ENCODE assay signal across 7 mouse cellular contexts in genomic region chr19:7481541-7482265, GRCm38 (mm10). TPM values are rescaled to one million over a fixed set of nuclear protein-coding genes. Genes with fewer than 3 reads are reported as not detected.
A peak's percentile ranks its signal among the peaks of the same experiment; 100 is the strongest.
DNase-seq lines count a peak whose midpoint lies in the region; TF ChIP-seq lines count a peak whose summit lies in the region.

No protein-coding gene starts in this region.

- H3K79me2 ChIP-seq in macrophage (ENCODE audit: inconsistent target), result peaks cover 60% of the 10 kb centered on the region

- no peak for TF ChIP-seq CTCF in E14TG2a.4 (conservative IDR thresholded peaks at IDR 0.05; ENCODE audit: low read length)

- intact Hi-C loops in heart, postnatal 14 days (cut with DNase I), result loop anchor here (5.0 kb wide), 1 partner anchor 39 kb away; no protein-coding TSS in a partner anchor

- H3K36me3 ChIP-seq in E14TG2a.4 (ENCODE audit: insufficient read depth, low read length) (peaks cover 26% of the 10 kb centered on the region), macrophage (ENCODE audit: inconsistent target) (no peaks in the 10 kb centered on the region)
- H3K36me3 ChIP-seq in embryonic facial prominence, embryonic 10.5 days (replicated peaks), result peaks cover 12% of the 10 kb centered on the region

- peak overlapping the region; percentile 95 for H3K27ac ChIP-seq in embryonic facial prominence, embryonic 10.5 days (replicated peaks)
- peak overlapping the region; percentile 82 for H3K27ac ChIP-seq in macrophage

- H3K9me3 ChIP-seq in E14TG2a.4 (ENCODE audit: low read length), result no peaks in the 10 kb centered on the region
- H3K9me3 ChIP-seq in embryonic facial prominence, embryonic 10.5 days, result no peaks in the 10 kb centered on the region

- peak; percentile 68 for DNase-seq in ZHBTc4 (ENCODE audit: low read depth, low spot score)
- DNase-seq in embryonic facial prominence, embryonic 10.5 days (ENCODE audit: low spot score), result peak; percentile 56
- peak; percentile 18 to 27 for DNase-seq in heart, postnatal 14 days
- DNase-seq in layer of hippocampus, postnatal 25 days (ENCODE audit: extremely low spot score in 1 of 2, low spot score in 1 of 2), result peak; percentile 35 to 39
- DNase-seq in spleen, postnatal 10 days (ENCODE audit: low spot score in 2 of 2), result peak; percentile 28 to 49

- no peaks in the 10 kb centered on the region for H3K27me3 ChIP-seq in E14TG2a.4 (ENCODE audit: insufficient read depth, low read length)
- no peaks in the 10 kb centered on the region for H3K27me3 ChIP-seq in embryonic facial prominence, embryonic 10.5 days (replicated peaks; ENCODE audit: low read depth, poor library complexity, severe bottlenecking)

- WGBS in embryonic facial prominence, embryonic 10.5 days, result 8% methylated on average over 12 of the region's 12 CpGs
- WGBS in macrophage (ENCODE audit: missing documents), result 8% methylated on average over 12 of the region's 12 CpGs

- H3K4me3 ChIP-seq in E14TG2a.4 (replicated peaks; ENCODE audit: low read length) (peak overlapping the region; percentile 100), macrophage (ENCODE audit: inconsistent target) (peak overlapping the region; percentile 95)
- H3K4me3 ChIP-seq in embryonic facial prominence, embryonic 10.5 days, result peak overlapping the region; percentile 73

- peaks cover 31% of the 10 kb centered on the region for H3K4me1 ChIP-seq in E14TG2a.4 (replicated peaks; ENCODE audit: low read depth, low read length)
- peaks cover 22% of the 10 kb centered on the region for H3K4me1 ChIP-seq in embryonic facial prominence, embryonic 10.5 days

RNA-seq across cellular contexts. Expression of gene Rtn3, which starts 1.4 kb away (rescaled TPM):
- 145 and 153 TPM in 2 replicates for polyA plus RNA-seq in embryonic facial prominence, embryonic 10.5 days (2016; fragmentation: Nextera tagmentation; extraction: Ambion mirVana)
- total RNA-seq in heart, postnatal 14 days (2021), result 10 to 100 TPM; 79.2 to 87.9 TPM
- 100 to 1,000 TPM; 798 to 841 TPM for total RNA-seq in layer of hippocampus, postnatal 25 days (2021)
- 10 to 100 TPM; 26.5 to 72.4 (median 53.8) TPM for total RNA-seq in macrophage (2018; cell fraction: chromatin; rRNA removed)
- 100 to 1,000 TPM; 215 to 283 (median 257) TPM for total RNA-seq in macrophage (2018; cell fraction: cytosol; rRNA removed)
- 100 to 1,000 TPM in 24 of 26 experiments, 10 to 100 TPM in 2; 62.5 to 346 (median 179) TPM for total RNA-seq in macrophage (2018; cell fraction: nucleus; rRNA removed)
- 188 to 302 TPM (median 240 TPM) in 3 replicates for polyA plus RNA-seq in macrophage (2018)

RNA-seq across cellular contexts. Expression of gene Atl3, which starts 12.1 kb away (rescaled TPM):
- polyA plus RNA-seq in embryonic facial prominence, embryonic 10.5 days (2016; fragmentation: Nextera tagmentation; extraction: Ambion mirVana), result 6.4 and 8.5 TPM in 2 replicates
- 10 to 100 TPM; 24.7 to 28.4 TPM for total RNA-seq in heart, postnatal 14 days (2021)
- total RNA-seq in layer of hippocampus, postnatal 25 days (2021), result 10 to 100 TPM; 20.4 to 22.1 TPM
- 100 to 1,000 TPM in 9 of 26 experiments, 10 to 100 TPM in 17; 41.6 to 151 (median 93.0) TPM for total RNA-seq in macrophage (2018; cell fraction: chromatin; rRNA removed)
- 10 to 100 TPM; 56.6 to 87.1 (median 71.8) TPM for total RNA-seq in macrophage (2018; cell fraction: cytosol; rRNA removed)
- 100 to 1,000 TPM in 14 of 26 experiments, 10 to 100 TPM in 12; 60.7 to 144 (median 102) TPM for total RNA-seq in macrophage (2018; cell fraction: nucleus; rRNA removed)
- polyA plus RNA-seq in macrophage (2018), result 30.6 to 48.9 TPM (median 46.4 TPM) in 3 replicates

Comparison
In these comparisons a context has a peak if more than half of its experiments do, and no peak if none do; other contexts are left out.
1. Peak in every context shown above with its lines: DNase-seq, H3K4me3 ChIP-seq and H3K27ac ChIP-seq.
2. RNA of gene Rtn3, which starts 1.4 kb away (total RNA-seq): 798 to 841 TPM in layer of hippocampus, postnatal 25 days; 79.2 to 87.9 TPM in heart, postnatal 14 days; every median in the first group is over 4 times any median in the second.